Mouse (Mus musculus) small intestine, adult 2 months (tissue): ENCODE results near the gene Rab4a. TPM values are rescaled to one million over a fixed set of nuclear protein-coding genes. Genes with fewer than 3 reads are reported as not detected.

Experiments used
- H3K27ac ChIP-seq: fragments of 200-500 bp; 2 replicates; pipeline ENCODE4 v1.5.1; 2012; ENCODE audit warnings: low read depth, low read length, control low read depth, inconsistent platforms; ENCODE audit not compliant: insufficient read depth
- H3K27me3 ChIP-seq: fragments of 200-500 bp; 2 replicates; pipeline ENCODE4 v1.6.1; 2012; ENCODE audit warnings: mild to moderate bottlenecking, moderate library complexity, low read length, inconsistent platforms; ENCODE audit not compliant: control insufficient read depth, insufficient read depth
- H3K36me3 ChIP-seq: fragments of 200-500 bp; 2 replicates; pipeline ENCODE4 v1.6.1; 2012; ENCODE audit warnings: mild to moderate bottlenecking, low read length, control low read depth, inconsistent platforms; ENCODE audit not compliant: control insufficient read depth, insufficient read depth
- H3K4me1 ChIP-seq: fragments of 200-500 bp; 2 replicates; pipeline ENCODE4 v1.6.1; 2012; ENCODE audit warnings: low read length, inconsistent platforms, mixed read lengths; ENCODE audit not compliant: control insufficient read depth, insufficient read depth, insufficient read length
- H3K4me3 ChIP-seq: fragments of 200-500 bp; 2 replicates; pipeline ENCODE4 v1.5.1; 2012; ENCODE audit warnings: low read depth, mild to moderate bottlenecking, control low read depth, inconsistent platforms, low read length, moderate library complexity
- CTCF ChIP-seq: fragments of 200-500 bp; IDR thresholded peaks from 2 replicates; pipeline ENCODE4 v1.5.1; 2012; ENCODE audit warnings: low read depth, mild to moderate bottlenecking, control low read depth, inconsistent platforms, low read length, moderate library complexity, mixed read lengths; ENCODE audit not compliant: insufficient replicate concordance, insufficient read length; ENCODE audit errors: extremely low read depth
- POLR2A ChIP-seq: fragments of 200-500 bp; IDR thresholded peaks from 2 replicates; pipeline ENCODE4 v1.6.1; 2012; ENCODE audit warnings: low read depth, mild to moderate bottlenecking, control low read depth, inconsistent platforms, low read length, moderate library complexity
- WGBS: fragments of 180-500 bp; shearing (Covaris S2); methylation state at CpG from one replicate; pipeline ENCODE4 v1.1.7; 2018; 5-methylcytosine and 5-hydroxymethylcytosine counted together
- polyA plus RNA-seq: library from polyadenylated mRNA; depleted of rRNA; stranded (reverse); fragments of >200 nt; gene quantifications from 2 replicates; pipeline ENCODE4 v1.2.3, GENCODE M21; 2012

Gene Rab4a
- polyA plus RNA-seq, 1 experiment: 59.8 TPM

DNA sequence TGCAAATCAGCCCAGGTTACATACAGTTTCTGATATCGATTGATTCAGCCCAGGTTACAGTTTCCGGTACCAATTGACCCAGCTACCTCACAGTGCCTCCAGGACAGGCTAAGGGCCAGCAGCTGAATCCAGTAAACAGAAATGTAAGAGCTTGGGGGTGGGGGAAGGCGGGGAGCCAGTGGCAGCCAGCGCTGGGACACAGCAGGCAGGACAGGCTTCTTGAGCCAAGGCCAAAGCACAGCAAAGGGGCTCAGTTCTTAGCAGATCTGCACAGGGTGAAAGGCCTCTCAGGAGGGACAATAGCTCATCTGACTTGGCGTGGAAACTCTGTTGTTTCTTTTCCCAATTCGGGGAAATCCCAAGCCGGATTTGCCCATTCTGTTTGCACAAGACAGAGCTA is 28.5 kb upstream of the Rab4a start:
- Histone ChIP-seq H3K27me3 (no peaks in the 10 kb centered on the region), H3K27ac (no peak overlapping the region), H3K36me3 (no peaks in the 10 kb centered on the region), H3K4me3 (no peak overlapping the region), H3K4me1 (peaks cover 12% of the 10 kb centered on the region; the same call in 1 of the 2 replicates)
- WGBS: 44% methylated on average over 7 of the region's 7 CpGs
- TF ChIP-seq POLR2A (no peak), CTCF (no peak)

DNA sequence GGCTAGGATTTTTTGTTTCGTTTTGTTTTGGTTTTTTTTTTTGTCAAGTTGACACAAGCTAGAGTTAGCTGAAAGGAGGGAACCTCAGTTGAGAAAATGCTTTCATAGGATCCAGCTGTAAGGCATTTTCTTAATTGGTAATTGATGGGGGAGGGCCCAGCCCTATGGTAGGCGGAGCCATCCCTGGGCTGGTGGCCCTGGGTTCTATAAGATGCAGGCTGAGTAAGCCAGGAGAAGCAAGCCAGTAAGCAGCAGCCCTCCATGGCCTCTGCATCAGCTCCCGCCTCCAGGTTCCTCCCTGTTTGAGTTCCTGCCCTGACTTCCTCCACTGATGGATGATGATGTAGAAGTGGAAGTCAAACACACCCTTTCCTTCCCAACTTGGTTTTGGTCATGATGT is 25.3 kb upstream of the Rab4a start:
- 49% methylated on average over 3 of the region's 3 CpGs for WGBS
- H3K36me3 ChIP-seq: no peaks in the 10 kb centered on the region
- no peak for TF ChIP-seq POLR2A
- TF ChIP-seq CTCF: no peak
- no peak overlapping the region for H3K27ac ChIP-seq
- no peaks in the 10 kb centered on the region for H3K27me3 ChIP-seq
- peaks cover 12% of the 10 kb centered on the region; the same call in 1 of the 2 replicates for H3K4me1 ChIP-seq
- H3K4me3 ChIP-seq: no peak overlapping the region

DNA sequence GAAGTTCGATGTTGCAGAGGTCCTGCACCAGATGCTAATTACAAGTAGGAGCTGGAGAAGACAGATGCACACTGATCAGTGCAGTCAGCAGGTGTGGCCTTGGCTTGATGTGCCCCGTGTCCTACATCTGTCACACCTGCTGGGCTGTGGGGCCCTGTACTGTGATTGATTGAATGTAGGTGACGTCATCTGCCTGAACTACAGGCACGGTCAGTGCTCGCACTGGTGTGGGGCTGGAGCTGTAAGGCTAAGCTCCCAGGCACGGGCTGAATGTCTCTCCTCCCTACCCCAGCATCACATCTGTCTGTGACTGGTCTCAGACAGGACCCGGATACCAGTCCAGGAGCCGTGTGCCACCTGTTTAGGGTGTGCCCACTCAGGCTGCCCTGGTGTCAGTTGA is 24.5 kb upstream of the Rab4a start:
- H3K27me3 ChIP-seq: no peaks in the 10 kb centered on the region
- TF ChIP-seq POLR2A: no peak
- TF ChIP-seq CTCF: no peak
- WGBS: 27% methylated on average over 8 of the region's 8 CpGs
- H3K4me3 ChIP-seq: no peak overlapping the region
- H3K27ac ChIP-seq: no peak overlapping the region
- peaks cover 12% of the 10 kb centered on the region; the same call in 1 of the 2 replicates for H3K4me1 ChIP-seq
- no peaks in the 10 kb centered on the region for H3K36me3 ChIP-seq

DNA sequence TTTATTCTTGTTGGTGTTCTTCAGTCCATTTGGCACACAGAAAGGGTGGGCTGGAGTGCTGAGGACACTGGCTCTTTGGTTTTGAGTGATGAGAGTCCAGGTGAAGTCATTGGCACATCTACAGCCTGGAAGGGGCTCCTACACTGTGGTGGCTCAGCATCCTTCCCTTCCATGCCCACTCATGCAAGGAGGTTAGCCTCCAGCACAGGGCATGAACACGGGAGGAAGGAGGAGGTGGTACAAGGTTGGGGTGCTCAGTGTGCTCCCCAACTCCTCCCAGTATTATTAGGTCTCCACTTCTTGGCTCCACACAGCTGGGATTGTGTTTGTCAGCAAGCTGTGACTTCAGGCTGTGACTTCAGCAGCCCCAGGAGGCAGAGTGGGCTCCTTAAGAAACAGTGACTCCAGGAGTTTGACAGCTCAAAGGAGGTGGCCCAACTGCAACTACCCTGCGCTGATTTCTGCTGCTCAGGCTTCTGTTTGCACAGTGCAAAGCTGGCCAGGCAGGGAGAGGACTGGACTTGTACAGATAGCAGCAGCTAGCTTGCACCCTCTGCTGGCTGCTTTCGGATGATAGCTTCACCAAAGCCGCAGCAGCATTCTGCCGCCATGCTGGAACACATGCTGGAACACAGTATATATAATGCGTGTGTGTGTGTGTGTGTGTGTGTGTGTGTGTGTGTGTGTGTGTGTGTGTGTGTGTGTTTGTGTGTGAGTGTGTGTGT is 22.1 kb upstream of the Rab4a start:
- Histone ChIP-seq H3K27ac (no peak overlapping the region), H3K27me3 (no peaks in the 10 kb centered on the region), H3K4me1 (peaks cover 13% of the 10 kb centered on the region; the same call in 1 of the 2 replicates), H3K4me3 (no peak overlapping the region), H3K36me3 (no peaks in the 10 kb centered on the region)
- TF ChIP-seq POLR2A (no peak), CTCF (peak; percentile 81; the same call in 1 of the 2 replicates)
- 3% methylated on average over 6 of the region's 6 CpGs for WGBS

DNA sequence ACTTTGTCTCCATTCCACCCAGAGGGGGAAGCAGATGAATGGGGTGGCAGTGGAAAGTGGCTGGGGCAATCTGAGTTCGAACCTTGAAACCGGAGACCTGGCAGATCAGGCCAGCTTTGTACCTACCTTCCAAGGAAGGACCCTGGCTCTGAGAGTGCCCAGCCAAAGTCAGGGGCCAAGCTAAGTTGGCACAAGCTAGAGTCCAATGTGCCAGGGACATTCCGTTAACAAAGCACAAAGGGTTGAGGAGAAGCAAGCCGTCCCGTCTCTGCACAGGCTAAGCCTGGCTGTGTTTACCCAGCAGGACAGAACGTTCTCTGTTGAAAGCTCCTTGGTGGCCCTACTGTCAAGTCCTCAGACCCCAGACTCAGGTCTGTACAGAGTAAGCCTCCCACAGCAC is 19.6 kb upstream of the Rab4a start:
- no peak overlapping the region for H3K4me3 ChIP-seq
- 45% methylated on average over 6 of the region's 6 CpGs for WGBS
- H3K36me3 ChIP-seq: no peaks in the 10 kb centered on the region
- TF ChIP-seq CTCF: no peak
- no peak for TF ChIP-seq POLR2A
- H3K27ac ChIP-seq: no peak overlapping the region
- H3K4me1 ChIP-seq: peaks cover 10% of the 10 kb centered on the region; the same call in 1 of the 2 replicates
- H3K27me3 ChIP-seq: no peaks in the 10 kb centered on the region

DNA sequence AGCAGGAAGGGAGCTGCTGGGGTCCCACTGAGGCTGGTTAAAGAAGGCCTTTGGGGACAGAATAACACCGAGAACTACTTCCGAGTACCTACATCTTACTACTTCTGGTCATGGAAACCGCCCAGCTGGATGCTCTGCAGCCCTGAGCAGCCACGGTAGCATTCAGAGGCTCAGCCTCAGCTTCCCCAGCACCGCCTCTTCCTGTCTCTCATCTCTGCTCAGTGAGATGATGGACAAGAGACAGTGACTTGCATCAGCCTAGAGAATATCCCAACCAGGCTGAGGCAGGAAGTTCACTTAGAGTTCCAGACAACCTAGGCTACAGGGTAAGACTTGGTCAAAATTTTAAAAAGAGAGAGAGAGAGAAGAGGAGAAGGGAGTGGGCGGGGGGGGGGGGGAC is 19.1 kb upstream of the Rab4a start:
- H3K4me3 ChIP-seq: no peak overlapping the region
- H3K27me3 ChIP-seq: no peaks in the 10 kb centered on the region
- H3K27ac ChIP-seq: no peak overlapping the region
- H3K4me1 ChIP-seq: peaks cover 8% of the 10 kb centered on the region; the same call in 1 of the 2 replicates
- TF ChIP-seq CTCF (no peak), POLR2A (no peak)
- H3K36me3 ChIP-seq: no peaks in the 10 kb centered on the region
- 85% methylated on average over 6 of the region's 6 CpGs for WGBS

DNA sequence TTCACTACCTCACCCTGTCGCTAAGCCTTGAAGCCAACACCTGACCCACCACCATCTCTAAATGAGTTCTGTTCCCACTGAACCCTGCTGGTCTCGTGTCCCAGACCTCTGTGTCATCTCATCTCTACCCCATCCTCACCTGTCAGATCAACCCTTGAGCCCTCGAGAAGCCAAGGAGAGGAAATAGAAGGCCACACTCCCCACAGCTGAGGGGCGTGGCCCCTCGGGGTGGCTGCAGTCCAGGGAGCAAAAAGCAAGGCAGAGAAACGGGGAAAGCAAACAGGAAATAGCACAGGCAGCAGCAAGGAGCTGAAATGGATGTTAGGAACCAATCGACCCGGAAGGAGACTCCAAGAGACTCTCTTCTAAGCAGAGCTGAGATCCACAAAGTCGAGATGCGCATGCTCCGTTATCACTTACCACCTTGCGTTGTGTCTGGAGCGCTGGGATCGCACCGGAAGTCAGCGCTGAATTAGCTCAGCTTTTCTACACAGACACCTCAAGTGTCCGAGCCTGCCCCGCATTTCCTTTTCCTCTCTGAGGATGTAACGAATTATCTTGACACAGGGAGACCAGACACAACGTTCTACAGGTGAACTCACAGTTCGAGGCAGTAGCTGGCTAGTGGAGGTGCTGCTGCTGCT is 18.4 kb upstream of the Rab4a start:
- H3K36me3 ChIP-seq: no peaks in the 10 kb centered on the region
- H3K4me1 ChIP-seq: peaks cover 8% of the 10 kb centered on the region
- TF ChIP-seq CTCF (no peak; the same call in 1 of the 2 replicates), POLR2A (no peak; the same call in 1 of the 2 replicates)
- 13% methylated on average over 21 of the region's 21 CpGs for WGBS
- peak overlapping the region; percentile 43 for H3K4me3 ChIP-seq
- H3K27ac ChIP-seq: peak overlapping the region; percentile 41
- no peaks in the 10 kb centered on the region for H3K27me3 ChIP-seq
